Mouse (Mus musculus) CD4-positive, CD25-positive, alpha-beta regulatory T cell, adult 2 months (primary cell): ENCODE data around the gene Gm2056.
"Not testable (repeated sequence)": the region's sequence is repeated elsewhere in the genome, so short reads cannot be mapped to it uniquely, and the experiment has no call there.

Experiments used
- DNase-seq: peaks from one replicate; pipeline ENCODE4 v3.0.0-alpha.2; 2012; ENCODE audit warnings: low read depth, low spot score

Gm2056 gene

GRCm38 (mm10) chr12:88026704-88027103, at the start of gene Gm2056:
Gm2056 (plus strand) TSS chr12:88027004.
- not testable (repeated sequence) for DNase-seq

- not testable (repeated sequence) for DNase-seq
Measured at GRCm38 (mm10) chr12:87984000-87984399, 42.8 kb upstream of the Gm2056 start.

GRCm38 (mm10) chr12:88004118-88004517, 22.7 kb upstream of the Gm2056 start:
- DNase-seq: not testable (repeated sequence)

- not testable (repeated sequence) for DNase-seq
Measured at GRCm38 (mm10) chr12:88011548-88011947, 15.3 kb upstream of the Gm2056 start, which contains the start of gene Gm2075. Gm2075 (plus strand) TSS chr12:88011848.

- not testable (repeated sequence) for DNase-seq
Measured at GRCm38 (mm10) chr12:88018671-88019070, 8.1 kb upstream of the Gm2056 start, which contains the start of gene Gm6803. Gm6803 (minus strand) TSS chr12:88018771.

GRCm38 (mm10) chr12:88032250-88032649, 5.4 kb downstream of the Gm2056 start:
- DNase-seq: not testable (repeated sequence)

- not testable (repeated sequence) for DNase-seq
Measured at GRCm38 (mm10) chr12:88039062-88039461, 12.3 kb downstream of the Gm2056 start.

GRCm38 (mm10) chr12:88039703-88040102, 12.9 kb downstream of the Gm2056 start:
- not testable (repeated sequence) for DNase-seq

- not testable (repeated sequence) for DNase-seq
Measured at GRCm38 (mm10) chr12:88045226-88045625, 18.4 kb downstream of the Gm2056 start.
